Mouse (Mus musculus) right cerebral cortex, postnatal 14 days (tissue): Measurements from ENCODE around the gene Lctl.

ENCODE experiments used
- DNase-seq: peaks from one replicate; pipeline ENCODE4 v3.0.0; 2022

Lctl gene

DNA sequence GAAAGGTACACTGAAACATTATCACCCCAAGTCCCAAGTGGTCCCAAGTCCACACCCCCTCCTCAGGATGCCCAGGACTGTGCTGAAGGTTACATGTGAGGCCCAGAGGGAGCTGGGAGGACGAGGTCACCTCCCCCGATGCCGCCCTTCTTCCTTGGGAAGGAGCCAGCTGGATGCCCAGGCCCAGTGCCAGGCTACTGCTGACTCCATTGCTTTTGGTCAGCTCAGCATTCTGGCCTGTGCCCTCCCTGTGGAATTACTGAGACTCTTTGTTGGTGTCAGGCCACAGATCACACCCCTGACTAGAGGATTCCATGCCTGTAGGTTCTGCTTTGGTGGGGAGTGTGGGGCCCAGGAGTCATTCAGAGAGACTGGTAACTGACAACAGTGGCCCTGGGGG, at the start of gene Lctl:
TSS of gene Lctl (plus strand) at position 272 of the 400 bp plus-strand sequence.
- DNase-seq: no peak

GRCm38 (mm10) chr9:64067787-64068186, 49.2 kb upstream of the Lctl start:
- DNase-seq: no peak

DNA sequence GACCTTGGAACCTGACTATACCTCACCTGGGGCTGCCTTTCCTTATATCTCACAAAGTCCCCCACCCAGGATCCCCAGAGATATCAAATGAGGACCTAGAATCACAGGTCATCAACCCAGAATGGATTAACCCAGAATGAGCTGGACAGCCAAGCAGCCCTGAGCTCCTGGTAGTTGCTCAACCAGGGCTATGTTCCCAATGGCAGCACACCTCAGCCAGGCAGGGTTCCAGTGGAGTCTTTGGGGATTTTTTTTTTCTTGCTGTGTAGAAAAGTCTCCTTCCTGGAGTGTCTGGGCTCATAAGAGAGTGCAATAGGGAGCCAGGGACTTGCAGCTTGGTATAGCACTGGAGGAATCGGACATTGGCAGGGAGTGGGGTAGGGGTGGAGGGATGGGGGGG, 48.4 kb upstream of the Lctl start:
- no peak for DNase-seq

- no peak for DNase-seq
These were observed 47.8 kb upstream of the Lctl start for GRCm38 (mm10) chr9:64069131-64069530.

- DNase-seq: no peak
These were observed 46.3 kb upstream of the Lctl start for GRCm38 (mm10) chr9:64070674-64071073.

- no peak for DNase-seq
These were observed 42.1 kb upstream of the Lctl start for GRCm38 (mm10) chr9:64074831-64075230.

- no peak for DNase-seq
These were observed 40.5 kb upstream of the Lctl start for GRCm38 (mm10) chr9:64076412-64076811.

DNA sequence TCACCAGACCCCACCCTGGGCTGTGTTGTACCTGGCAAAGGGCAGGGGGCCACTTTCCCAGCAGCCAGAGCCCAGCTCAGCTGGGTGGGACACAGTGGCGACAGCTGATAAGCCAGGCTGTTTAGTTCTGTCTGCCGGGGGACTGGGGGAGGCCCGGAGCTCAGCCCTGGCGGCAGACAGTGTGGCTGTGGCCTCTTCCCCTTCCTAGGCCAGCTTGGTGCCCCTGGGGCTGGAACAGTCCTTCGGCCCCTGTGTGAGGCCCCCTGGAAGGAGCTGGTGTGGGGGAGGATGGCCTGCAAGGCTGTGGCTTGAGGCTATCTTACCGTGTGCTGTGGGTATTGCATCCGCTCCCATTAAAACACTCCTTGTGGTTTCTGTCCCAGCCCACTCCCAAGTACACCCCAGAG, 38.6 kb upstream of the Lctl start:
- no peak for DNase-seq

DNA sequence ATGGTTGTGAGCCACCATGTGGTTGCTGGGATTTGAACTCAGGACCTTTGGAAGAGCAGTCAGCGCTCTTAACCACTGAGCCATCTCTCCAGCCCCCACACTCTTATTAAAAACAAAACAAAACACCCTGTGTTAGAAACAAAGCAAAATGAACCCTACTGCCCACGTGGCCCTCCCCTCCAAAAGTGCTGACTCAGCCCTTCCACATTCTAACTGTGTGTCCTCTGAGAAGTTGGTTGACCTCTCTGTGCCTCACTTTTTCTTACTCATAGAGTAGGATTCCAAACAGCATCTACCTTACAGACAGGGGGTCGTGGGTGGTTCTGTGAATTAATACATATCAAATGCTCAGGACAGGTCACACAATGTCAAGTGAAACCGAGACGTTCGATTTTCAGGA, 37.0 kb upstream of the Lctl start:
- DNase-seq: no peak

DNA sequence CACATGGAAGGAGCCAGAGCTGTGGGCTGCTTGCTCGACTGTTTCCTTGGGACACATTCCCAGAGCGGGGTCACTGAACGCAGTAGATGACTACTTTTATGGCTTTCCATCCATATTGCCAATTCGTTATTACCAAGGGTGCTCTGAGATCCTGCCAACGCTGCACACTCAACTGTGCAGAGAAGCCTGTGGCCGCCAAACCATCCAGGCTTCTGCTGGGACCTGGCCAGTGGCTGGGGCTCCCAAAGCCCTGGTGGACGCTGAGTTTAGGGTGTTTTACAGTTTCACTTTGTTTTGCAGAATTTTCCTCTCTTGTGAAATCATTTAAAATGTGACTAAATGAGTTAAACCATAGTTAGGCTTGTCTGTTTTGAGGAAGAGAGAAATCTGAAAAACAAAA, 32.7 kb upstream of the Lctl start:
- DNase-seq: no peak

DNA sequence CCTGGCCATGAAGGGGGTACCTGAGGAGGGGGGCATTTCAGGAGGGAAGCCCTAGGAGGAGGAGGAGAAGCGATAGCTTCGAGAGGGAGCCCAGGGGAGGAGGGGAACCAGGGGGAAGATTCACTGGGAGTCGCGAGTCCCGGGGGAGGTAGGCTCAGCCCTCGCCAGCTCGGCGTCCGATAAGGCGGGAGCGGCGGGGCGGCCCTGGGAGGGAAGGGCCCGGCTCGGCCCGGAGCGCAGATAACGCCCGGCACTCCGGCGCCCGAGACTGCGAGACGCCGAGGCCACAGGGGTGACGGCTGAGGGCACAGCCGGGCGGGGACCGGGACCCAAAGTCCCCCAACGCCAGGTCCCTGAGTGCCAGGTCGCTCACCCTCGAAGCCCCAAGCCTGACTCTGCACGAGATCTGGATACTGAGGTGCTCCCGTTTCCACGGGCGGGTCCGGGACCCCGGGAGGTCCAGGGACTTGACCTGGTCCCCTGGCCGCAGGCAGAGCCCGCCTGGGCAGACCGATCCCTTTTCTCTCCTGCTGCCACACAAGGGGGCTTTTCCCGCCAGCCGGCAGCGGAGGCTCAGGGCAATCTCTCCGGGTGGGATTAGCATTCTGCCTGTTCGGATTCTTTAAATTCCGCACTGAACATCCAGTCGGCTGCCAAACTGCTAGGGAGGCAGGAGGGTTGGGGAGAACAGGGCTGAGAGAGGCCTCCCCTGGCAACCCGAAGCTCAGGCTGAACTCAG, 32.1 kb upstream of the Lctl start:
- peak; percentile 15 for DNase-seq

GRCm38 (mm10) chr9:64085976-64086375, 31.0 kb upstream of the Lctl start:
- DNase-seq: no peak

GRCm38 (mm10) chr9:64086543-64086942, 30.4 kb upstream of the Lctl start:
- DNase-seq: no peak

DNA sequence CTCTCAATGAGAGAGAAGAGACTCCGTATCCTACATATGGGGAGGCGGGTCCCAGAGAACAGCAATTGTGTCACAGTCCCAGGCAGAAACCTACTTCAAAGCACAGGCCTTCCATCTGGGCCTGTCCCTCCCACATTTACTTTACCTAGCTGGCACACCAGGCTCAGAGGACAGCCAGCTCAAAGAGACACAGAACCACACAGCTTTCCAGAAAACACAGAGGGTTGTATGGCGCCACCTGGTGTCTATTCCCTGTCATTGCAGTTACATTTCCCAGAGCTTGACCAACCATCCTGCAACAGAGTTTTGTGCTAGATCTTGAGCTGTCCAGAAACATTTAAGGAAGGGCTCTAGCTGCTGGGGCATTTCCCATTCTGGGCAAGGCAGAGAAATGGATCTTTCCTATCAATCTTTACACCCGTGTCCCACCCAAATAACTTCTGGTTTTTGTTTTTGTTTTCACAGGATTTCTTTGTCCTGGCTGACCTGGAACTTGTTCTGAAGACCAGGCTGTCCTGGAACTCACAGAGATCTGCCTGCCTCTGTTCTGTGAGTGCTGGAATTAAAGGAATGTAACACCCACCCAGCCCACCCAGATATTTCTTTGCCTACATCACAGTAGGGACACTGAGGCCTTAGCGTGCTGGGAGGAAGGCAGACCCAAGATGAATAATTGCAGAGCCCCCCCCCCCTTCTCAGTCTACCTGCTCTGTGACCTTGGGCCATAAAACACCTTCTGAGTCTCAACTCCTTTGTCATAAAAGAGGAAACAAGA, 29.3 kb upstream of the Lctl start:
- peak; percentile 49 for DNase-seq

DNA sequence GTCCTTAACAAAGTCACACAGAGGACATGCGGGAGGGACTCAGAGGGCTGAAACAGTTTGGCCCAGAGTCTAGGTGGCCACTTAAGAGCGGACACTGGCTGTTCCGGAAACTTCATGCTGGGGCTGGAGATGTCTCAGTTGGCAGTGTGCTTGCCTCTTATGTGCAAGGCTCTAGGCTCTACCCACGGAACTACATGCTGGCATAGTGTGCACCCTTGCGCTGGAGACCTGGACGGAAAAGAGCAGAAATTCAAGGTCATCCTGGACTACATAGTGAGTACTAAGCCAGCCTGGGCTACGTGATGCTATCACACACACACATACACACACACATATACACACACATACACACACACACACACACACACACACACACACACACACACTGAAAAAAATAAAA, 28.6 kb upstream of the Lctl start:
- no peak for DNase-seq

GRCm38 (mm10) chr9:64089004-64089403, 27.9 kb upstream of the Lctl start:
- DNase-seq: peak; percentile 26

DNA sequence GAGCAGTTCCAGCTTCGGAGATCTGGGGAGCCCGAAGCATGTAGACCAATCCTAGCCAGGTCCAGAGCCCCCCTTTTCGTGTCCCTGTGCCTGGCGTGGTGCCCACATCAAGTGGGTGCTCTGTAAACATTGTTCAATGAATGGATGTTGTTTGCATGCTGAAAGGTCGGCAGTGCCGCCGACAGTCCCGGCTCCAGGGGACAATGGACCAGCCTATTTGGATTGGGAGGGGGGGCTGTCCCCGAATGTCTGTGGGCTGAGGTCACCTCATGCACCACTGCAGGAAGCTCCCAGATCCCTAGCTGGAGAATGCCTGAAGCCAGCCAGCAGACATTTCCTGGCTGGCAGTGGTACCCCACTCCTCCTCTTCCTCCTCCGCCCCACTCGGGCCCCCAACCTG, 22.9 kb upstream of the Lctl start:
- DNase-seq: no peak

- no peak for DNase-seq
These were observed 18.7 kb upstream of the Lctl start for GRCm38 (mm10) chr9:64098282-64098681.

- DNase-seq: peak; percentile 70
These were observed 16.5 kb upstream of the Lctl start for GRCm38 (mm10) chr9:64100442-64100841.

DNA sequence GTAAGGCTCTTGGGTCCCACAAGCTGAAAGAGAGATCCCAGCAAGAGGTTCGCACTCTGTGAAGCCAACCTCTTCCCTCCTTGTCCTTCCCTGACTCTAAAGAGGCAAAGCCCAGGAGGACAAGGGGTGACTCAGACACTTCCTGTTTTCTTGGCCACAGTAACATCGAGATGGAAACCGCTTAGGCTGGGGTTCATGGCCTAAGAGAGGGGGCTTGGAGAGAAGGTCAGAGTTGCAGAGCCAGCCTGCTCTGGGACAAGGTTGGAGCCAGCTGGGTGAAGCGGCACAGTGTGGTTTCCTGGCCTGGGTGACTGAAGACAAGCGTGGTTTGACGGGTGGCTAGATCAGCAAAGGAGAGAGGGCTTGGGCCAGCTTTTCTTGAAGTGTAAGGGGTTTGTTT, 11.6 kb upstream of the Lctl start:
- no peak for DNase-seq

DNA sequence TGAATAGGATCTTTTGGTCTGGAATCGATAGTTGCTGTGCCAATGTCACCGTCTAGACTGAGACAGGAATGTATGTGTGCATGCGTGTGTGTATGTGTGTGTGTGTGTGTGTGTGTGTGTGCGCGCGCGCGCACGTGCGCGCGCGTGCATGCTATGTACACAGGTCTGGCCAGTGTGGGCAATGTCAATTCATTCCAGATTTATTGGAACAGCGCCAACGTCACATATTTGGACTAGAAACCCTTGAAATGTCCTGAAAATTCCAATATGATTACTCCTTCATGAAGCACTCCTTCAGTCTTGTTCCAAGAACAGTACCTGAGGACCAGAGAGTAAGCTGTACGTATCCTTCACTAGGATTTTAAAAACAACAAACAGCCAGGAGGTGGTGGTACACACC, 6.4 kb upstream of the Lctl start:
- no peak for DNase-seq

GRCm38 (mm10) chr9:64114646-64115045, 2.3 kb upstream of the Lctl start:
- no peak for DNase-seq

DNA sequence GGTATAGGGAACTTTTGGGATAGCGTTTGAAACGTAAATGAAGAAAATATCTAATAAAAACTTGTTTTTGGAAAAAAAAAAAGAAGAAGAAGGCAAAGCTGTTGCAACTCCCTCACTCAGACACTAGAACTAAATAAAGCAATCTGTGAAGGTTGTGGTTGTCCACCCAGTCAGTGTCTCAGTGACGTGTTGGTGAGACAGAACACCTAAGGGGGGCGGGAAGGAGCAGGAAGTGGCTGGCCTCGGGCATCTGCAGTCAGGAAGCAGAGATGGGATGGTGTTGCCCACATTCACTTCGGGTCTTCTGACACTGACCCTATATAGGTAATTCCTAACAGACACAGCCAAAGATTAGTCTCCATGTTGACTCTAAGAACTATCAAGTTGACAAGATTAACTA, 1.2 kb upstream of the Lctl start:
- no peak for DNase-seq

DNA sequence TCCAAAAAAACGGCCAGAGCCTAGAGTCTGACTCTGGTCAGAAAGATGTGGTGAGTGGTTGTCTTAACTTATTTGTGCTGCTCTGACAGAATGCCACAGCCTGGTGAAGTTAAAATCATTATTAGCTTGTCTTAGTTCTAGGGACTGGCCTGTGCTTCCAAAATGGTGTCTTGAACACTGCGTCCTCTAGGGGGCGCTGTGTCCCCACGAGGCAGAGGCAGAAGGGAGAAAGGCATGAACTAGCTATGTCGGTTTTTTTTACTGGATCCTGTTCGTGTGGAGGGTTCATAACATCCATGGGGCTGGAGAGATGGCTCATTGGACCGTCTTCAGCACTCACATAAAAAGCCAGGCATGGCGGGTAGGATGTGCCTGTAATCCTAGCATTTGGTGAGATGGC, 3.0 kb downstream of the Lctl start:
- DNase-seq: peak; percentile 46
